Mouse (Mus musculus) heart, embryonic 16.5 days (tissue): Measurements from ENCODE around the gene Slf1. TPM values are rescaled to one million over a fixed set of nuclear protein-coding genes. Genes with fewer than 3 reads are reported as not detected.

ENCODE experiments used
- ATAC-seq: fragments of 200-750 bp; cut with Nextera tagmentation; replicated peaks from 2 replicates; pipeline ENCODE4 v1.8.0; 2017; ENCODE audit warnings: moderate number of reproducible peaks; ENCODE audit not compliant: insufficient read depth, low FRiP score; ENCODE audit errors: extremely low read depth
- H3K27ac ChIP-seq: fragments of 300-500 bp; sonication (generic); 2 replicates; pipeline ENCODE4 v1.5.1; 2014; ENCODE audit warnings: mild to moderate bottlenecking, low read length, control low read depth, moderate library complexity
- H3K27me3 ChIP-seq: fragments of 300-500 bp; sonication (generic); 2 replicates; pipeline ENCODE4 v1.6.1; 2014; ENCODE audit warnings: low read length, mixed read lengths; ENCODE audit not compliant: control insufficient read depth, insufficient read depth
- H3K36me3 ChIP-seq: fragments of 300-500 bp; sonication (generic); 2 replicates; pipeline ENCODE4 v1.6.1; 2014; ENCODE audit not compliant: control insufficient read depth, insufficient read depth
- H3K4me1 ChIP-seq: fragments of 300-500 bp; sonication (generic); 2 replicates; pipeline ENCODE4 v1.6.1; 2014; ENCODE audit warnings: low read length, mixed read lengths; ENCODE audit not compliant: control insufficient read depth, insufficient read depth
- H3K4me2 ChIP-seq: fragments of 300-500 bp; sonication (generic); 2 replicates; pipeline ENCODE4 v1.6.1; 2014; ENCODE audit warnings: low read depth, mild to moderate bottlenecking, control low read depth, low read length
- H3K4me3 ChIP-seq: fragments of 300-500 bp; sonication (generic); 2 replicates; pipeline ENCODE4 v1.5.1; 2014; ENCODE audit warnings: mild to moderate bottlenecking, control low read depth, low read length
- H3K9ac ChIP-seq: fragments of 300-500 bp; sonication (generic); 2 replicates; pipeline ENCODE4 v1.6.1; 2014; ENCODE audit warnings: low read length, control low read depth
- H3K9me3 ChIP-seq: fragments of 300-500 bp; sonication (generic); replicated peaks from 2 replicates; pipeline ENCODE4 v1.6.1; 2016; ENCODE audit warnings: low read length; ENCODE audit not compliant: control insufficient read depth
- WGBS: fragments of 180-500 bp; shearing (Covaris S2); extraction: QIAGEN DNeasy Blood & Tissue Kit; methylation state at CpG from one replicate; pipeline ENCODE4 v1.1.7; 2014; 5-methylcytosine and 5-hydroxymethylcytosine counted together
- polyA plus RNA-seq: library from polyadenylated mRNA; unstranded; fragments of >200 nt; fragmentation: Nextera tagmentation; extraction: Ambion mirVana; gene quantifications from 2 replicates; pipeline ENCODE4 v1.2.1, GENCODE M21; 2015

Gene Slf1
- polyA plus RNA-seq, 1 experiment from 2014 or later, result 21.1 TPM

- Histone ChIP-seq H3K4me2 (no peak overlapping the region), H3K36me3 (no peaks in the 10 kb centered on the region), H3K27ac (no peak overlapping the region), H3K4me1 (no peaks in the 10 kb centered on the region), H3K27me3 (no peaks in the 10 kb centered on the region), H3K4me3 (no peak overlapping the region), H3K9ac (no peak overlapping the region), H3K9me3 (no peaks in the 10 kb centered on the region)
- 73% methylated on average over 1 of the region's 1 CpGs for WGBS
- ATAC-seq, result no peak
These were observed 91.9 kb downstream of the Slf1 start for GRCm38 (mm10) chr13:77043375-77043774.

GRCm38 (mm10) chr13:77029594-77029993 lies 105.7 kb downstream of the Slf1 start:
- Histone ChIP-seq H3K27me3 (no peaks in the 10 kb centered on the region), H3K9me3 (no peaks in the 10 kb centered on the region), H3K4me1 (peaks cover 3% of the 10 kb centered on the region; the same call in 1 of the 2 replicates), H3K27ac (no peak overlapping the region), H3K4me3 (peak overlapping the region; percentile 14; the same call in 1 of the 2 replicates), H3K9ac (no peak overlapping the region), H3K4me2 (peak overlapping the region; percentile 54), H3K36me3 (no peaks in the 10 kb centered on the region)
- ATAC-seq, result no peak
- WGBS, result 20% methylated on average over 5 of the region's 5 CpGs

- Histone ChIP-seq H3K27ac (no peak overlapping the region), H3K36me3 (no peaks in the 10 kb centered on the region), H3K4me1 (no peaks in the 10 kb centered on the region), H3K4me2 (no peak overlapping the region), H3K4me3 (no peak overlapping the region), H3K9me3 (no peaks in the 10 kb centered on the region), H3K9ac (no peak overlapping the region), H3K27me3 (no peaks in the 10 kb centered on the region)
- no peak for ATAC-seq
- WGBS, result 72% methylated on average over 2 of the region's 2 CpGs
These were observed 116.4 kb downstream of the Slf1 start for GRCm38 (mm10) chr13:77018851-77019250.

GRCm38 (mm10) chr13:77003684-77004083 lies 131.6 kb downstream of the Slf1 start:
- H3K9me3 ChIP-seq, result no peaks in the 10 kb centered on the region
- H3K4me2 ChIP-seq, result no peak overlapping the region
- WGBS, result 81% methylated on average over 1 of the region's 1 CpGs
- ATAC-seq, result no peak
- no peak overlapping the region for H3K9ac ChIP-seq
- no peaks in the 10 kb centered on the region for H3K36me3 ChIP-seq
- H3K4me3 ChIP-seq, result no peak overlapping the region
- H3K4me1 ChIP-seq, result no peaks in the 10 kb centered on the region
- H3K27me3 ChIP-seq, result no peaks in the 10 kb centered on the region
- no peak overlapping the region for H3K27ac ChIP-seq

- Histone ChIP-seq H3K4me2 (no peak overlapping the region), H3K9ac (no peak overlapping the region), H3K27ac (no peak overlapping the region), H3K4me3 (no peak overlapping the region), H3K27me3 (no peaks in the 10 kb centered on the region), H3K36me3 (no peaks in the 10 kb centered on the region), H3K9me3 (no peaks in the 10 kb centered on the region), H3K4me1 (no peaks in the 10 kb centered on the region)
- no peak for ATAC-seq
- 79% methylated on average over 3 of the region's 3 CpGs for WGBS
These were observed 132.6 kb downstream of the Slf1 start for GRCm38 (mm10) chr13:77002628-77003027.

Other genes starting within 250 kb of the Slf1 start
- gene 2210408I21Rik, start 67 bp upstream of the Slf1 start, polyA plus RNA-seq, result 5.0 and 5.2 TPM in 2 replicates